Comparison of ENCODE assay signal across 10 mouse cellular contexts in the genomic region with DNA sequence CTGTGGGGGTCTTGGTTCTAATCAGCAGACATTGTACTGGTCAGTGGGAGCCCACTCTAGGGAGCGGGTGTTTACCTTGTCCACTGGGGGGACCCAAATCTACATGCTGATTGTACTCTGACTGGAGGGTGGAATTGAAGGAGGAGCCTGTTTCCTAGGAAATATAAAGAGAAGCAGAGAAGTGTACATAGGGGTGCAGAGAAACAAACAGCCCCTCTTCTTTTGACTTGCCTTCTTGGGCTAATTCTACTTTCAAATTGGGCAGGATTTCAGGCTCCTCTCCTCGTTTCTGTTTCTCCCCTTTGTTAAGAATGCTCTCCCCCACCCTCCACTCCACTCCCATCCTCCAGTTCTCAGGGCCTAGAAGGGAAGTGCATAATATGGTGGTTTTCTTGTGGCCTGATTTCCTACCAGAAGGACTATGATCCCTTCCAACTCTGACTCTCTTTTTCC.
DNase-seq lines count a peak whose midpoint lies in the region; ATAC-seq and TF ChIP-seq lines count a peak whose summit lies in the region.
"Had no signal": no experiment of that assay in that cellular context is flagged by ENCODE, and none has a peak within 500 bp of the region (broad histone marks: within the 10 kb centered on the region; RNA-seq: fewer than 3 reads in every experiment).

No protein-coding gene starts in this region.

- no peak overlapping the region for H3K4me2 ChIP-seq in heart, embryonic 12.5 days
- H3K4me2 ChIP-seq in forebrain, embryonic 13.5 days = 0 out of 2 replicates have a peak overlapping the region, but pooled peaks have one; percentile 17

- WGBS in heart, adult 2 months = 33% methylated on average over 2 of the region's 2 CpGs
- whole genome bisulfite sequencing in heart, embryonic 12.5 days = 25% methylated on average over 2 of the region's 2 CpGs
- 3% methylated on average over 2 of the region's 2 CpGs for WGBS in forebrain, embryonic 13.5 days

- no peak for DNase-seq in heart, adult 2 months
- peak; percentile 16 for DNase-seq in NIH3T3 (ENCODE audit: low read depth)
- no peak for DNase-seq in urinary bladder, adult 18-20 months (ENCODE audit: low spot score in 2 of 2)
- no peak for DNase-seq in gastrocnemius, adult 8-10 months (ENCODE audit: low spot score in 2 of 2)
- DNase-seq in B cell, adult 2 months = no peak
- DNase-seq: right cerebral cortex, postnatal 14 days had no signal

- no peaks in the 10 kb centered on the region; the same call in 1 of the 2 replicates for H3K4me1 ChIP-seq in heart, adult 2 months (ENCODE audit: control insufficient read depth, insufficient read depth, low read length)
- H3K4me1 ChIP-seq in heart, embryonic 12.5 days (replicated peaks) = no peaks in the 10 kb centered on the region
- peaks cover 65% of the 10 kb centered on the region for H3K4me1 ChIP-seq in forebrain, embryonic 13.5 days

- H3K79me2 ChIP-seq in heart, adult 2 months (replicated peaks; ENCODE audit: control insufficient read depth, insufficient read depth, low read length) = no peaks in the 10 kb centered on the region

- intact Hi-C loops in heart, adult 2 months (cut with DNase I) = no loop called here

- TF ChIP-seq EP300 in heart, adult 2 months (IDR thresholded peaks at IDR 0.05; ENCODE audit: insufficient read depth, low read depth, low read length) = no peak

- no peak overlapping the region for H3K4me3 ChIP-seq in heart, adult 2 months
- H3K4me3 ChIP-seq in heart, embryonic 12.5 days = no peak overlapping the region
- no peak overlapping the region for H3K4me3 ChIP-seq in forebrain, embryonic 13.5 days

- no peak for ATAC-seq in heart, embryonic 12.5 days (ENCODE audit: insufficient number of reproducible peaks, low FRiP score)
- ATAC-seq in forebrain, embryonic 13.5 days = peak; percentile 87
- peak; percentile 52; the same call in 1 of the 2 replicates for ATAC-seq in megakaryocyte-erythroid progenitor cell, adult 5-6 weeks (replicated peaks; ENCODE audit: low FRiP score, low TSS enrichment, poor library complexity, severe bottlenecking)
- ATAC-seq: CD4-positive, CD25-positive, alpha-beta regulatory T cell, adult 4 months had no signal

- no peak for TF ChIP-seq POLR2A in heart, adult 2 months (IDR thresholded peaks at IDR 0.05; ENCODE audit: insufficient read depth, low read depth, low read length)

- H3K9me3 ChIP-seq in heart, embryonic 12.5 days (replicated peaks) = no peaks in the 10 kb centered on the region
- H3K9me3 ChIP-seq in forebrain, embryonic 13.5 days (replicated peaks) = no peaks in the 10 kb centered on the region

- H3K36me3 ChIP-seq in heart, adult 2 months (ENCODE audit: control insufficient read depth, insufficient read depth, low read length) = no peaks in the 10 kb centered on the region
- H3K36me3 ChIP-seq in heart, embryonic 12.5 days = no peaks in the 10 kb centered on the region
- H3K36me3 ChIP-seq in forebrain, embryonic 13.5 days (ENCODE audit: poor library complexity, severe bottlenecking) = no peaks in the 10 kb centered on the region

- no peak overlapping the region for H3K27ac ChIP-seq in heart, adult 2 months
- no peak overlapping the region for H3K27ac ChIP-seq in heart, embryonic 12.5 days (ENCODE audit: poor library complexity, severe bottlenecking)
- peak overlapping the region; percentile 67 for H3K27ac ChIP-seq in forebrain, embryonic 13.5 days

- no peak overlapping the region for H3K9ac ChIP-seq in heart, adult 2 months (ENCODE audit: low read depth, low read length)
- H3K9ac ChIP-seq in heart, embryonic 12.5 days = no peak overlapping the region
- H3K9ac ChIP-seq in forebrain, embryonic 13.5 days = no peak overlapping the region

- TF ChIP-seq CTCF in heart, adult 2 months (IDR thresholded peaks at IDR 0.05) = peak; percentile 38

- no peaks in the 10 kb centered on the region; the same call in 1 of the 2 replicates for H3K27me3 ChIP-seq in heart, adult 2 months (ENCODE audit: control insufficient read depth, insufficient read depth, low read length)
- H3K27me3 ChIP-seq in heart, embryonic 12.5 days (replicated peaks) = no peaks in the 10 kb centered on the region
- H3K27me3 ChIP-seq in forebrain, embryonic 13.5 days = no peaks in the 10 kb centered on the region
